Mouse (Mus musculus) hindbrain, embryonic 10.5 days (tissue): Measurements from ENCODE around the gene A530084C06Rik. TPM values are rescaled to one million over a fixed set of nuclear protein-coding genes. Genes with fewer than 3 reads are reported as not detected.

ENCODE experiments used
- DNase-seq: peaks from one replicate; pipeline ENCODE4 v3.0.0-alpha.2; 2017; ENCODE audit warnings: low spot score
- H3K27ac ChIP-seq: fragments of 300-500 bp; sonication (generic); 2 replicates; pipeline ENCODE4 v1.5.1; 2016; ENCODE audit warnings: mild to moderate bottlenecking, moderate library complexity
- H3K27me3 ChIP-seq: fragments of 300-500 bp; sonication (generic); 2 replicates; pipeline ENCODE4 v1.6.1; 2016; ENCODE audit warnings: mild to moderate bottlenecking; ENCODE audit not compliant: poor library complexity, insufficient read depth, severe bottlenecking
- H3K36me3 ChIP-seq: fragments of 300-500 bp; sonication (generic); 2 replicates; pipeline ENCODE4 v1.6.1; 2016; ENCODE audit warnings: mild to moderate bottlenecking, moderate library complexity
- H3K4me1 ChIP-seq: fragments of 300-500 bp; sonication (generic); replicated peaks from 2 replicates; pipeline ENCODE4 v1.6.1; 2016; ENCODE audit warnings: mild to moderate bottlenecking
- H3K4me3 ChIP-seq: fragments of 300-500 bp; sonication (generic); 2 replicates; pipeline ENCODE4 v1.5.1; 2016; ENCODE audit warnings: mild to moderate bottlenecking, moderate library complexity
- H3K9me3 ChIP-seq: fragments of 300-500 bp; sonication (generic); 2 replicates; pipeline ENCODE4 v1.6.1; 2016; ENCODE audit warnings: mild to moderate bottlenecking, moderate library complexity
- WGBS: fragments of 180-500 bp; shearing (Covaris S2); methylation state at CpG from one replicate; pipeline ENCODE4 v1.1.7; 2016; 5-methylcytosine and 5-hydroxymethylcytosine counted together
- polyA plus RNA-seq: library from polyadenylated mRNA; unstranded; fragments of >200 nt; fragmentation: Nextera tagmentation; extraction: Ambion mirVana; gene quantifications from 2 replicates; pipeline ENCODE4 v1.2.1, GENCODE M21; 2016

The A530084C06Rik gene
- polyA plus RNA-seq, 1 experiment from 2014 or later, result not detected

DNA sequence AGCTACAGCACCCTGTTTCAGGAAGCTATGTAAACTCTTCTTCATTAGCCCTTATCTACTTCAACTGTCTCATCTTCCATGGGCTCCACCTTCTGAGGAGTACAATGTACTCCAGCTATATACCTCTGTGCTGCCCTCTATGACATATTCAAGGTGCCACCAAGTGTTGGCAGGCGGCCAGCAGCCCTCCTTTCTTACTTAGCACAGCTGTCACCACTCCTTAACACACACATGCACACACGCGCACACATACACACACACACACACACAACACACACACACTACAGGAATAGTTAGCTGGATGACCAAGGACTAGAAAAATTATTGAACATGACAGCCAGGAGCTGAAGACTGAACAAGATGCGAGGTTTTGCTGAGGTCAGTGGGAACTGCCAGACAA lies 34.2 kb downstream of the A530084C06Rik start:
- Histone ChIP-seq H3K27ac (no peak overlapping the region), H3K4me1 (no peaks in the 10 kb centered on the region), H3K36me3 (no peaks in the 10 kb centered on the region), H3K27me3 (peaks cover 4% of the 10 kb centered on the region; the same call in 1 of the 2 replicates), H3K4me3 (no peak overlapping the region), H3K9me3 (no peaks in the 10 kb centered on the region)
- 89% methylated on average over 4 of the region's 4 CpGs for WGBS
- no peak for DNase-seq

DNA sequence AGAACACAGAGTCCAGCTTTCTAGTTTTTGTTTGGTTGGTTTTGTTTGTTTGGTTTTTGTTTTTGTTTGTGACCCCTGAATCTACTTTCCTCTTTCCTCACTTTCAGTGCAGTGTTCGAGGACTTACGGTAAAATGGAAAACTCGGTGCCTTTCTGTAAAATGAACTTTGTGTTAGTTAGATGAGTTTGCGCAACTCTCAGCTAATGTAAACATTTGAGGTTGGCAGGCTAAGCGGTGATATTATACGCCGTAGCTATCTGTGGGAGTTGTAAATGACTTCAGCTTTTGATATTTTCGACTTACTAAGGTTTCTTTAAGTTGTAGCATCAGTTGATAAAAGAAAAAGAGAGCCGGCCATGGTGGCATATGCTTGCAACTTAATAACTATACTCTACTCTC lies 40.2 kb downstream of the A530084C06Rik start:
- no peaks in the 10 kb centered on the region for H3K27me3 ChIP-seq
- no peak overlapping the region for H3K27ac ChIP-seq
- DNase-seq, result no peak
- 92% methylated on average over 9 of the region's 9 CpGs for WGBS
- H3K4me1 ChIP-seq, result no peaks in the 10 kb centered on the region
- no peaks in the 10 kb centered on the region for H3K36me3 ChIP-seq
- no peak overlapping the region for H3K4me3 ChIP-seq
- no peaks in the 10 kb centered on the region for H3K9me3 ChIP-seq

DNA sequence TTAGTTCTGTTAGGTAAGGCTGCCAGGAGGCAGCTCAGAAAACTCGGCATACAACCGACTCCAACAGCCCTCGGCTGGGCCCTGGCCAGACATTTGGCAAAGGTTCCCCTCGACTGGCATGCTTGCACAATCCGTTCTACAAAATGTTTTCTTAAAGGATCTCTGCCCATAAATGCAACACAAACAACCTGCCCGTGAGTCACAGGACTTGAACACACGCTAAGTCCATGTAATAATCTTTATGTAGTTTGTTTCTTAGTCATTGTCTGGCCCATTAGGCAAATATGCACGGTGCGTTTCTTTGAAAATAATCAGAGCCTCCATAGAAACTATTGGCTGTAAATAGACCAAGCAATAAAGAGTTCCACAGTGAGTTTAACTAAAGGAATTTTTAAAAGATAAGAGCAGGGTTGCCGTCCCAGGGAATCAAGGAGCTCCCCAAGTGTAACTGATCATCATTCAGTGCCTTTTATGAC lies 40.7 kb downstream of the A530084C06Rik start:
- no peaks in the 10 kb centered on the region for H3K9me3 ChIP-seq
- H3K27ac ChIP-seq, result no peak overlapping the region
- DNase-seq, result no peak
- WGBS, result 82% methylated on average over 10 of the region's 10 CpGs
- H3K27me3 ChIP-seq, result no peaks in the 10 kb centered on the region
- H3K4me3 ChIP-seq, result no peak overlapping the region
- no peaks in the 10 kb centered on the region for H3K36me3 ChIP-seq
- no peaks in the 10 kb centered on the region for H3K4me1 ChIP-seq

- Histone ChIP-seq H3K9me3 (no peaks in the 10 kb centered on the region), H3K4me3 (no peak overlapping the region), H3K4me1 (no peaks in the 10 kb centered on the region), H3K36me3 (no peaks in the 10 kb centered on the region), H3K27me3 (no peaks in the 10 kb centered on the region), H3K27ac (no peak overlapping the region)
- no peak for DNase-seq
- WGBS, result 95% methylated on average over 7 of the region's 7 CpGs
These were observed 43.9 kb downstream of the A530084C06Rik start for GRCm38 (mm10) chr13:31515261-31515660.

DNA sequence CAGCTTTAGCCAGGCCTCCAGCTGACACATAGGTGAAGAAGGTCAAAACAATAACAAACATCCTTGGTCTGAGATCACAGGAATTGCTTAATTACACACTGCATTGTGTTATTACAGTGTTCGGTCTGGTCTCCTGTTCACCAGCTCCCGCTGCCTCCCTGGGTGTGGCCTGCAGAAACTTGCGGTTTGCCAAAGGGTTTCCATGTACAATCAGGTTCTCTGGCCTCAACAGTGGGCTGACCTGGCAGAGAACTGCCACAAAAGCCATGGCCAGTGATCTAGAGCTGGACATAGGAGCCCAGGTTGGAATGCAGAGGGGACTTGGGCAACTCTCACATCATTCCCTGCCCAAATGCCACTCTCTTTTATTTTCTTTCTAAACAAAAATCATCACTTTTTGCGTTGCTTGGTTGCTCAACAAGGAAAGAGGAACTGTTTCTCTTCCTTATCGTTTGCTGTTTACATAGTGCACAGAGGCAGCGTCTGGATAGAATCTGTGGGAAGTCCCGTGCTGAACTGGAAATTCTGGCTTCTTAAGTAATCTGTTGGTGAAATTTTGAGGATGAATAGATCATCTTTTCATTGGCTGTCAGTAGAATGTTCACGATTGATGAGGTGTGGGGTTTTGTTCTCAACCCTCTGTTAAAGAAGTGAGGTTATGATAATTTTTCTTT lies 52.5 kb downstream of the A530084C06Rik start:
- no peaks in the 10 kb centered on the region for H3K36me3 ChIP-seq
- no peak for DNase-seq
- no peaks in the 10 kb centered on the region for H3K9me3 ChIP-seq
- H3K27ac ChIP-seq, result no peak overlapping the region
- no peaks in the 10 kb centered on the region for H3K27me3 ChIP-seq
- WGBS, result 79% methylated on average over 8 of the region's 8 CpGs
- no peak overlapping the region for H3K4me3 ChIP-seq
- H3K4me1 ChIP-seq, result 0 out of 2 replicates have a peak, but pooled peaks cover 2% of the 10 kb centered on the region

Other genes with a start within 250 kb of the A530084C06Rik start
- gene Foxq1, start 3.2 kb downstream of the A530084C06Rik start, polyA plus RNA-seq, result 0.66 and 1.1 TPM in 2 replicates
- gene Foxf2, start 66.5 kb upstream of the A530084C06Rik start, polyA plus RNA-seq, result 5.7 and 11.8 TPM in 2 replicates
- gene Foxc1, start 247.3 kb upstream of the A530084C06Rik start, polyA plus RNA-seq, result 2.9 and 3.7 TPM in 2 replicates